Mouse (Mus musculus): ENCODE results near the gene Ipcef1. TPM values are rescaled to one million over a fixed set of nuclear protein-coding genes. Genes with fewer than 3 reads are reported as not detected.

The Ipcef1 gene
- polyA plus RNA-seq, 1 experiment from 2014 or later, result 2.9 TPM

GRCm38 (mm10) chr10:7069090-7069489 lies 16.8 kb upstream of the Ipcef1 start:
- Histone ChIP-seq H3K27me3 (replicated peaks; ENCODE audit: control insufficient read depth, insufficient read depth, low read length) (no peaks in the 10 kb centered on the region), H3K27ac (ENCODE audit: low read depth, low read length) (no peak overlapping the region), H3K9me3 (ENCODE audit: control insufficient read depth, low read length) (no peaks in the 10 kb centered on the region), H3K4me2 (ENCODE audit: low read length) (no peak overlapping the region), H3K4me3 (ENCODE audit: low read length) (no peak overlapping the region), H3K36me3 (ENCODE audit: control insufficient read depth, insufficient read depth, low read length) (no peaks in the 10 kb centered on the region), H3K9ac (ENCODE audit: low read depth, low read length) (no peak overlapping the region), H3K4me1 (ENCODE audit: control insufficient read depth, insufficient read depth, low read depth, low read length) (peaks cover 3% of the 10 kb centered on the region; the same call in 1 of the 2 replicates)
- WGBS, result 93% methylated on average over 2 of the region's 2 CpGs
- no peak for ATAC-seq

DNA sequence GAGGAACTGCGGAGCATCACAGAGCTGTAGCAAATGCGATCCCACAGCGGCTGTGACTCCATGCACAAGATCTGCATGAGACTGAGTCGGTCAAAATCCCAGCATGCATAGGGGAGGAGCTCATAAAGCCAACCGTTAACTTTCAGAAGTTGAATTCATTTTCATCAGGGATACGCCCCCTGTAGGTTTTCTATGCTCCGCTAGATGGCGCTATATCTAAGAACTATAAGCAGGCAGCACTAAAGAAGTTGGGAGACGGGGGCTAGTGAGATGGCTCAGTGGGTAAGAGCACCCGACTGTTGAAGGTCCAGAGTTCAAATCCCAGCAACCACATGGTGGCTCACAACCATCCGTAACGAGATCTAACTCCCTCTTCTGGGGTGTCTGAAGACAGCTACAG lies 16.3 kb upstream of the Ipcef1 start:
- H3K4me3 ChIP-seq (ENCODE audit: low read length), result no peak overlapping the region
- no peak overlapping the region for H3K9ac ChIP-seq (ENCODE audit: low read depth, low read length)
- WGBS, result 71% methylated on average over 12 of the region's 12 CpGs
- no peaks in the 10 kb centered on the region for H3K9me3 ChIP-seq (ENCODE audit: control insufficient read depth, low read length)
- no peak for ATAC-seq
- no peaks in the 10 kb centered on the region for H3K36me3 ChIP-seq (ENCODE audit: control insufficient read depth, insufficient read depth, low read length)
- H3K4me1 ChIP-seq (ENCODE audit: control insufficient read depth, insufficient read depth, low read depth, low read length), result peaks cover 3% of the 10 kb centered on the region; the same call in 1 of the 2 replicates
- H3K27me3 ChIP-seq (replicated peaks; ENCODE audit: control insufficient read depth, insufficient read depth, low read length), result no peaks in the 10 kb centered on the region
- no peak overlapping the region for H3K27ac ChIP-seq (ENCODE audit: low read depth, low read length)
- H3K4me2 ChIP-seq (ENCODE audit: low read length), result no peak overlapping the region

- 85% methylated on average over 9 of the region's 9 CpGs for WGBS
- Histone ChIP-seq H3K4me3 (ENCODE audit: low read length) (no peak overlapping the region), H3K27me3 (replicated peaks; ENCODE audit: control insufficient read depth, insufficient read depth, low read length) (no peaks in the 10 kb centered on the region)
These were observed 11.6 kb upstream of the Ipcef1 start for GRCm38 (mm10) chr10:7063752-7064457.

GRCm38 (mm10) chr10:7062993-7063392 lies 10.7 kb upstream of the Ipcef1 start:
- WGBS, result 86% methylated on average over 7 of the region's 7 CpGs
- Histone ChIP-seq H3K9me3 (ENCODE audit: control insufficient read depth, low read length) (no peaks in the 10 kb centered on the region), H3K4me1 (ENCODE audit: control insufficient read depth, insufficient read depth, low read depth, low read length) (no peaks in the 10 kb centered on the region), H3K27me3 (replicated peaks; ENCODE audit: control insufficient read depth, insufficient read depth, low read length) (no peaks in the 10 kb centered on the region), H3K9ac (ENCODE audit: low read depth, low read length) (no peak overlapping the region), H3K4me2 (ENCODE audit: low read length) (no peak overlapping the region), H3K36me3 (ENCODE audit: control insufficient read depth, insufficient read depth, low read length) (no peaks in the 10 kb centered on the region), H3K4me3 (ENCODE audit: low read length) (no peak overlapping the region), H3K27ac (ENCODE audit: low read depth, low read length) (no peak overlapping the region)
- ATAC-seq, result no peak

More at GRCm38 (mm10) chr10:7063752-7064457, 11.6 kb upstream of the Ipcef1 start:
- no peak overlapping the region for H3K27ac ChIP-seq (ENCODE audit: low read depth, low read length)
- no peak overlapping the region for H3K4me2 ChIP-seq (ENCODE audit: low read length)
- no peaks in the 10 kb centered on the region for H3K9me3 ChIP-seq (ENCODE audit: control insufficient read depth, low read length)
- H3K9ac ChIP-seq (ENCODE audit: low read depth, low read length), result no peak overlapping the region
- ATAC-seq, result no peak
- no peaks in the 10 kb centered on the region for H3K36me3 ChIP-seq (ENCODE audit: control insufficient read depth, insufficient read depth, low read length)
- H3K4me1 ChIP-seq (ENCODE audit: control insufficient read depth, insufficient read depth, low read depth, low read length), result no peaks in the 10 kb centered on the region

DNA sequence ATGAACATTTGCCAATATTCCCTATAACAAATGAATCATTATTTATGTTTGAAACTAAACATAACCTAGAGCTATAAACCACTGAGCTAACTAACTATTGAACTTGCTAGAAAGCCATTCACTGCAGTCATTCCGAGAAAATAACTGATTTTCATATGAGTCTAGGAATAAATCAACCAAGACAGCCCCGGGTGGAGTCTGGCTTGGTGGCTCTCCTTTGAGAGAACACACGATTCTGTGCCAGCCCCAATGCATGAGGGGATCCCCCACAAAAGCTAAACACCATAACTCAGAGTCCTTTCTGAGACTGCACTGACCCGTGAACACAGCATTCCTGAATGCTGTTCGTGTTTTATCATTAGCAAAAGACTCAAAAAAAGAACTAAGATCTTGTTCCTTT lies 8.0 kb upstream of the Ipcef1 start:
- Histone ChIP-seq H3K4me2 (ENCODE audit: low read length) (no peak overlapping the region), H3K27me3 (replicated peaks; ENCODE audit: control insufficient read depth, insufficient read depth, low read length) (no peaks in the 10 kb centered on the region), H3K4me3 (ENCODE audit: low read length) (no peak overlapping the region), H3K36me3 (ENCODE audit: control insufficient read depth, insufficient read depth, low read length) (no peaks in the 10 kb centered on the region), H3K4me1 (ENCODE audit: control insufficient read depth, insufficient read depth, low read depth, low read length) (no peaks in the 10 kb centered on the region), H3K9me3 (ENCODE audit: control insufficient read depth, low read length) (no peaks in the 10 kb centered on the region), H3K27ac (ENCODE audit: low read depth, low read length) (no peak overlapping the region), H3K9ac (ENCODE audit: low read depth, low read length) (no peak overlapping the region)
- ATAC-seq, result no peak
- 43% methylated on average over 5 of the region's 5 CpGs for WGBS

DNA sequence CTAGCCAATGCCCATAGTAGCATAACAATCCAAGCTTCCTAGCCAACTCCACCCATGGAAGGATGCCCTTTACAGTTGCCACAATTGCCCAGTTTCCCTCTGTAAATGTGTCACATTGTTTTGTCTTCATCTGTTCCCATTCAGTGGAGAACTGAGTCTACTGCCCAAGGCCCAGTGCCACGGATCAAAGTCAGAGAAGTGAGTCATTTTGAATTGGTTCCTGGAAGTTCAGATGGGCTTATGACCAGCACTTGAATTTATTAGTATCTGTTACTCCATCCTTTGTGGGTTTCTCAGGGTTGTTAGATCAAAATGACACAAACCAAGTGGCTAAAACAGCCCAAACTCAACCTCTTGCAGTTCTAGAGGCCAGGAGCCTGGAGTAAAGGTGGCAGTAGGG lies 5.3 kb upstream of the Ipcef1 start:
- Histone ChIP-seq H3K9me3 (ENCODE audit: control insufficient read depth, low read length) (no peaks in the 10 kb centered on the region), H3K4me3 (ENCODE audit: low read length) (no peak overlapping the region), H3K4me1 (ENCODE audit: control insufficient read depth, insufficient read depth, low read depth, low read length) (peaks cover under 1% of the 10 kb centered on the region), H3K27me3 (replicated peaks; ENCODE audit: control insufficient read depth, insufficient read depth, low read length) (no peaks in the 10 kb centered on the region), H3K27ac (ENCODE audit: low read depth, low read length) (no peak overlapping the region), H3K36me3 (ENCODE audit: control insufficient read depth, insufficient read depth, low read length) (no peaks in the 10 kb centered on the region), H3K9ac (ENCODE audit: low read depth, low read length) (no peak overlapping the region), H3K4me2 (ENCODE audit: low read length) (no peak overlapping the region)
- ATAC-seq, result no peak
- 78% methylated on average over 1 of the region's 1 CpGs for WGBS

DNA sequence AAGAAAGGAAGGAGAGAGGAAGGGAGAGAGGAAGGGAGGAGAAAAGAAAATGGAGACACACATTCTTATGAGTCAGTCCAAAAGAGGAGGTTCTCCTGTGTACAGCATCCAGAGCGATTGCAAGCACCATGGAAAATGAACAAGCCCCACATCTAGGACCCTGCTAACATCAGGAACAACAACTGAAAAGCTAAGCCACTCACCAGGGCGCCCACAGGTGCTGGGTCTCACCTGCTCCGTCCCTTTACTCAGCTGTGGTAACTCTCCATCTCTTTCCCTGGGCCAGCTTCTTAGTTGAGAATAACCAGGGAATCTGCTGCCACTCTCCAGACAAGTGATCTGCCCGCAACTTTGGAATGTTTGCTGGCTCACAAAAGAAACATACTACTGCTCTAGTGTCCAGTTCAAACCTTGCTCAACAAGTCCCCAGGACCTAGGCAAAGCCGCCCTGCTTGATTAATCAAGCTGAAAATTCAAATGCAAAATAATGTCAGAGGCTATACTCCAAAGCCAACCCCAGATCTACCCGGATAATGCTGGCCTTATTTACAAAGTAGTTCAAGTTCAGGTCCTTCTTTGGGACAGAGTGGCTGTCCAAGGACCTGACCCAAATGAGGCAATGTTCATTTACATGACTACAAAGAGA lies 2.4 kb upstream of the Ipcef1 start:
- H3K9me3 ChIP-seq (ENCODE audit: control insufficient read depth, low read length), result no peaks in the 10 kb centered on the region
- peaks cover 5% of the 10 kb centered on the region for H3K4me1 ChIP-seq (ENCODE audit: control insufficient read depth, insufficient read depth, low read depth, low read length)
- no peak overlapping the region for H3K4me2 ChIP-seq (ENCODE audit: low read length)
- no peak overlapping the region for H3K27ac ChIP-seq (ENCODE audit: low read depth, low read length)
- ATAC-seq, result no peak
- no peaks in the 10 kb centered on the region for H3K27me3 ChIP-seq (replicated peaks; ENCODE audit: control insufficient read depth, insufficient read depth, low read length)
- no peak overlapping the region for H3K9ac ChIP-seq (ENCODE audit: low read depth, low read length)
- H3K36me3 ChIP-seq (ENCODE audit: control insufficient read depth, insufficient read depth, low read length), result no peaks in the 10 kb centered on the region
- 73% methylated on average over 6 of the region's 6 CpGs for WGBS
- H3K4me3 ChIP-seq (ENCODE audit: low read length), result no peak overlapping the region

- no peak overlapping the region for H3K9ac ChIP-seq (ENCODE audit: low read depth, low read length)
- peaks cover 9% of the 10 kb centered on the region for H3K4me1 ChIP-seq (ENCODE audit: control insufficient read depth, insufficient read depth, low read depth, low read length)
- H3K9me3 ChIP-seq (ENCODE audit: control insufficient read depth, low read length), result no peaks in the 10 kb centered on the region
- no peak overlapping the region for H3K4me3 ChIP-seq (ENCODE audit: low read length)
- WGBS, result 76% methylated on average over 3 of the region's 3 CpGs
- ATAC-seq, result no peak
- no peaks in the 10 kb centered on the region for H3K36me3 ChIP-seq (ENCODE audit: control insufficient read depth, insufficient read depth, low read length)
- H3K4me2 ChIP-seq (ENCODE audit: low read length), result no peak overlapping the region
- H3K27me3 ChIP-seq (replicated peaks; ENCODE audit: control insufficient read depth, insufficient read depth, low read length), result no peaks in the 10 kb centered on the region
- H3K27ac ChIP-seq (ENCODE audit: low read depth, low read length), result no peak overlapping the region
These were observed 2.4 kb downstream of the Ipcef1 start for GRCm38 (mm10) chr10:7049901-7050300.

GRCm38 (mm10) chr10:7047919-7048291 lies 4.4 kb downstream of the Ipcef1 start:
- no peak overlapping the region for H3K4me3 ChIP-seq (ENCODE audit: low read length)
- no peak for ATAC-seq
- H3K27me3 ChIP-seq (replicated peaks; ENCODE audit: control insufficient read depth, insufficient read depth, low read length), result no peaks in the 10 kb centered on the region
- H3K9me3 ChIP-seq (ENCODE audit: control insufficient read depth, low read length), result no peaks in the 10 kb centered on the region
- no peak overlapping the region for H3K27ac ChIP-seq (ENCODE audit: low read depth, low read length)
- 69% methylated on average over 2 of the region's 2 CpGs for WGBS
- no peak overlapping the region for H3K9ac ChIP-seq (ENCODE audit: low read depth, low read length)
- H3K4me2 ChIP-seq (ENCODE audit: low read length), result no peak overlapping the region
- H3K4me1 ChIP-seq (ENCODE audit: control insufficient read depth, insufficient read depth, low read depth, low read length), result peaks cover 9% of the 10 kb centered on the region
- no peaks in the 10 kb centered on the region for H3K36me3 ChIP-seq (ENCODE audit: control insufficient read depth, insufficient read depth, low read length)

Data from hindbrain, embryonic 16.5 days (tissue).